Mouse (Mus musculus) spleen, embryonic (tissue): ENCODE measurements around the gene Rps10.

Experiments used
- CTCF ChIA-PET: fragments of 350-600 bp; sonication (Branson Sonifier 250); formaldehyde crosslinking; loops from one replicate; lab custom pipeline; 2022; lab: Charles Lee

The Rps10 gene

DNA sequence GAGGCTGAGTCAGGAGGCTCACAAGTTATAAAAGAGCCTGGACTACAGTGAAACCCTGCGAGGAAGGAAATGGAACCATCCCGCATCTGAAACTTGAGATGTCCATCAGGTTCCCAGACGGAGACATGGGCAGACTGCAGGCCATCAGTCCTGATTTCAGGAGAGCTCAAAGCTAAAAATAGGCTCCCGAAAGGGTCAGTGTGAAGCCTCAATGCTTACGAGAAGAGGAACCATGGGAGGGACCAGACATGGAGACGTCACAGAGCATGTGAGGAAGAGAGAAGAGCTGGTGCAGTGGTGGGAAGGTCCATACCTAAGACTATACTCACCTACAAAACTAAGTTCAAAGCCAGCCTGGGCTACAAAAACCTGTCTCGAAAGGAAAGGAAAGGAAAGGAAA lies 21.1 kb downstream of the Rps10 start:
- CTCF ChIA-PET = interaction anchor here (0.6 kb wide), 1 partner anchor 123 kb away, joined by 9 read pairs; no protein-coding TSS in a partner anchor

DNA sequence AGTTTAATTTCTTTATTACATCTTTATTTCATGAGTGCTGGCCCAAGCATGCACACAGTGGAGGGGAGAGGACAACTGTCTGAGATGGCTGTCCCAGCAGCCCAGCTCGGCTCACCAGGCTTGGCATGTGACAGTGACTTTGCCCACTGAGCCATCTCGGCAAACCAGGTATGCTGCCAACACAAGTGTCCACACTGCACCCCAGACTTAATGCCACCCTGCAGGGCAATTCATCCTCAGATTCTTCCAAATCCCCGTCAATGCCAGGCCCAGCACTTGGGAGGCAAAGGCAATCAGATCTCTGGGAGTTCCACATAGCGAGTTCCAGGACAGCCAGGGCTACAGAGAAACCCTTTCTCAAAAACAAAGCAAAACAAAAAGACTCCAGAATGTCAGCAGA lies 23.5 kb downstream of the Rps10 start:
- CTCF ChIA-PET = interaction anchor here (0.6 kb wide), 1 partner anchor 430 kb away, joined by 4 read pairs; no protein-coding TSS in a partner anchor

DNA sequence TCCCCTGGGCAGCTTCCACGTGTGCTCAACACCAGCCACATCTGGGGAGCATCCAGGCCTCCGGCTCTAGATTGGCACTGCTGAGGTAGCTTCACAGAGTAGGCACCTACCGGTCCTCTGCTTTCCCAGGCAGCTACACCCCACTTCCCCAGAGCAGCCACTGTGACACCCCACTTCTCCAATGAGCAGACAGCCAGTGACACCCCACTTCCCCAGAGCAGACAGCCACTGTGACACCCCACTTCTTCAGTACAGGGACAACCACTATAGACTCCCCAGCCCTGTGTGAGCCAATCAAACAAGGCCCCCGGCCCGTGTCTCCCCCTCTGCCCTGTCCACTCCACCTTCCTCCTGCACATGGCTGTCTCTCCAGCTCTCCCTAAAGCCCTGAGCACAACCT lies 24.5 kb downstream of the Rps10 start:
- CTCF ChIA-PET = no interaction called here

DNA sequence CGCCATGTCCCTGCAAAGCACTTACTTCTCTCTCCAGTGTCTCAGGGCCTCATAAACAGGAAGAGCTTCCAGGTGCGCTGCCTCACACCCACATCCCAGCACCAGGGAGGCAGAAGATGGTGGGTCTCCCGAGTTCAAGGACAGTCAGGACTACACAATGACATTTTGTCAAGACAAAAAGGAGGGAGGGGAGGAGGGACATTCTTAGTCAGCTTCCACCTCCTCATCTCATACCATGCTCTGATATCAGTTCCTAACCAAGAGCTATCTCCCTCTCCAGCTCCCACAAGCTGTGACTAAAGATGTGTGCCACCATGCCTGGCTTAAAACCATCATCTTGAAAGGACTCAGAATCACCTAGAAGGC lies 25.0 kb downstream of the Rps10 start:
- CTCF ChIA-PET = no interaction called here

DNA sequence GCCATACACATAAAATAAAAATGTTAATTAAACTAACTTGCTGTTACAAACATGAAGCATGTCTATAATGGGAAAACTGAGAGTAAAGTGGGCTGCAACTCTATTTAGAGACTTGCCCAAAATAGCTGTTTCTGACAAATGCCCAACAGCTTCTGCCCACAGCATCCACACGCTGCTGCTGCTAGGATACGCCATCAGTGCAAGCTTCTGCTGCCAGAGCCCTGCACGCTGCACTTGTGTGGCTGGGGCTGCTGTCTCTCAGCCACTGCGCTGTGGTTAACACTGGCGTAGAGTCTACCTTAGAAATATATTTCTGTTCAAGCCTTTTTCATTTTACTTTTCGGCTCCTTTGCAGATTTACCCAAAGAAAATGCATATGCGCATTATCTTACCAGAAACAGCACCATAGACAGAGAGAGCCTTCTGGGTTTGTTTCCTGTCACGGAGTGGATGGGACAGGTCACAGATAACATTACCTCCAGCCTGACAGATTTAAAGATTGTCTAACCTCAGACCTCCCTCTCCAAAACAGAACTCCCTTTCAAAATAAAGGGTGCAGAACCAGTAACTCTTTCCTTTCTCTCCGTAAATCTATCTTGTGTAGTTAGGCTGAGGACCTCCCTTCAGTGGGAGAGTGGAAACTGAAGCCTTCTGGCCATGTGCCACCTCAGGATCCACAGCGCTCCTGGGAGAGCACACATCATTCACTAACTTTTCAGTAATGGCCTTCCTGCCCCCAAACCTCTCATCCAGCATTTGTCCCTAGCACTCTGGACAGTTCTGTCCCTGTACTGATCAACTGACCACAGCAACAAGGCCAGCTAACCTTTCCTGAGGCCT lies 25.6 kb downstream of the Rps10 start:
- CTCF ChIA-PET = interaction anchor here (0.6 kb wide), 1 partner anchor 30 kb away, joined by 4 read pairs; no protein-coding TSS in a partner anchor

DNA sequence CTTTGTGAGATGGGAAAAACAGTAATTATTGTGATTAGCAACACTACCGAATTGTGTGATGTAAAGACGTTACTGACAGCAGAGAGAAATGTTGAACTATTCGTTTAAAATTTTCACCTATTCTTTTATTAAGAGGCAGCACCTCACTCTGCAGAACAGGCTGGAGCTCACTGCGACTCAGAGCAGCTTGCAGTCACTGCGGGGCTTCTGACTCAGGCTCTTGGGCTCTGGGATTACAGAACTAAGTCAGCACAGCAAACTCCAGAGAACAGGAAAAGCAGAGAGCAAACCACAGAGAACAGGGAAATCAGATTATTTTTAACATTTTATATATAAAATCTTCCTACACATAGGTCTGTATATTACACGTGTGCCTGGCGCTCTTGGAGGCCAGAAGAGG lies 26.9 kb downstream of the Rps10 start:
- CTCF ChIA-PET = no interaction called here

DNA sequence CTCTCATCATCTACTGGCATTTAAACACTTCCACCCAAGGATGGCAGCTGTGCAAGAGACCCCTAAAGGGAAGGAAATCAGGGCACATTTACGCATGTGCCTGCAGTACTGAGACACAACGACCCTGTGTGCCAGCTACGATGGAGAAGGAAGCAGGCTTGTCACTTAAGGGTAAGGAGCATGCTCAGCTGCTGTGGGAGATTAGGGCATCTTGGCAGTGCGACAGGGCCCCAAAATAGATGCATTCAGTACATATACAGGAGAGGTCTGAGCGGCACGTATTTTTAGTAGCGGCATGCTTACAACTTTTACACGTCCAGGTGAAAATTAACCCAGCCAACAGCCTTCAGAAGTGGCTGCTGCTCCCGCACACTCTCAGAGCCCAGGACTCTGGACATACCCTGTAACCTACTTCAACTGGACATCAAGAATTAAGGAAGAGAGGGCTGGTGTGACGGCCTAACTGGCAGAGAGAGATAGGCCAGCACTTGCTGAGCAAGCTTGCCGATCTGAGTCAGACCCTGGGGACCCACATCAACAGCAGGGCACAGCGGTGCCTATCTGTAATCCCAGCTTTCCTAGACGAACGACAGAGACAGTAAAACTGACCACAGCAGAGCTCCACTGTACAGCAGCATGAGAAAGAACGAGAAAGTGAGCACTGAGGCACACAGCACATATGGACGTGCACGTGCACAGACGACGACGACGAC lies 32.8 kb downstream of the Rps10 start:
- CTCF ChIA-PET = interaction anchor here (0.9 kb wide), 1 partner anchor 114 kb away, joined by 3 read pairs; no protein-coding TSS in a partner anchor

DNA sequence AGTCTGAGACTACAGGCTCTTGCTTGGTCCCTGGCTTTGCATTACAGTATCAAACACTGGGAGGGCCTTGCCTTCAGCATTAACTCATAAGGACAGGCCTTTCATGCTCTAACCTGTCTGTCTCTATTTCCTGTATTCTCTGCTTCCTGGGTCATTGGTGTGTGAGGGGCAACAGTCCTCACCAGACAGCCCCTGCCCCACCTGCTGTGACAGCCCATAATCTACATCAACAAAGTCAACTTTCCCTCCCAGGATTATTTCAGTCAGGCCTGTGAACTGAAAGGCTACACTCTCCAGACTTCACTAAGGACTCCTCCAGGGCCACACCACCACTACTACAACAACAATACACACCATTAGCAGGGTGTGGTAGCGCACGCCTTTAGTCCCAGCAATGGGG lies 33.4 kb downstream of the Rps10 start:
- CTCF ChIA-PET = no interaction called here

DNA sequence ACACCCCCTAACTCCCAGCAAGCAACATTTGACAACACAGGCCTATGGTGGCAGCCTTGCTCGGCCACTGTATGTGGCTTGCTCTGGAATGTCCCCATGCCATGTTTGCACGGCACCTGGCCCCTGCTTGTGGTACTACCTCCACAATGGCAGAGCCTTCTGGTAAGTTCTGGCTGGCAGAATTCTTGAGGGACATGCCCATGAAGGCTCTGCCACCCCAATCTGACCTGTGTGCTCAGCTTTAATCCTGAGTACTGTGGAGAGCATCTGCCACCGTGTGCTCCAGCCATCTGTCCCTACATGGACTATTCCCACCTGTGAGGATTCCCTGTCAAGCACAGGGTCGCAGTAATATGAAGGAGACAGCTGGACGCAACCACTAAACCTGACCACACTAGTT lies 35.6 kb downstream of the Rps10 start:
- CTCF ChIA-PET = no interaction called here

DNA sequence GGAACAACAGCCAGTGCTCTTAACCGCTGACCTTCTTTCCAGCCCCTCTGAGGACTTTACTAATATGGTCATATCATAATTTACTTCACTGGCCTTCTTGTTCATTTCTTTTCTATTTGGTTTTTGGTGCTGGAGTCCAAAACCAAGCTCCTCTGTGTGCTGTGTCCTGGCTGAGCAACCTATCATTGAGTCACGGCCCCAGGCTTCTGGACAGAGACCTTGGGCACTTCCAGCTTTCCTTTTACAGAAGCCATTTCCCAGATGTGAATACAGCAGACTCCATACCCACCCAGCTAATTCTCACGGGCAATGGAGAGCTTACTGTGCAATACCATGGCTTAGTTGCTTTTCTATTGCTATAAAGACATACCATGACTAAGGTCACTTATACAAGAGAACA lies 36.2 kb downstream of the Rps10 start:
- CTCF ChIA-PET = no interaction called here

DNA sequence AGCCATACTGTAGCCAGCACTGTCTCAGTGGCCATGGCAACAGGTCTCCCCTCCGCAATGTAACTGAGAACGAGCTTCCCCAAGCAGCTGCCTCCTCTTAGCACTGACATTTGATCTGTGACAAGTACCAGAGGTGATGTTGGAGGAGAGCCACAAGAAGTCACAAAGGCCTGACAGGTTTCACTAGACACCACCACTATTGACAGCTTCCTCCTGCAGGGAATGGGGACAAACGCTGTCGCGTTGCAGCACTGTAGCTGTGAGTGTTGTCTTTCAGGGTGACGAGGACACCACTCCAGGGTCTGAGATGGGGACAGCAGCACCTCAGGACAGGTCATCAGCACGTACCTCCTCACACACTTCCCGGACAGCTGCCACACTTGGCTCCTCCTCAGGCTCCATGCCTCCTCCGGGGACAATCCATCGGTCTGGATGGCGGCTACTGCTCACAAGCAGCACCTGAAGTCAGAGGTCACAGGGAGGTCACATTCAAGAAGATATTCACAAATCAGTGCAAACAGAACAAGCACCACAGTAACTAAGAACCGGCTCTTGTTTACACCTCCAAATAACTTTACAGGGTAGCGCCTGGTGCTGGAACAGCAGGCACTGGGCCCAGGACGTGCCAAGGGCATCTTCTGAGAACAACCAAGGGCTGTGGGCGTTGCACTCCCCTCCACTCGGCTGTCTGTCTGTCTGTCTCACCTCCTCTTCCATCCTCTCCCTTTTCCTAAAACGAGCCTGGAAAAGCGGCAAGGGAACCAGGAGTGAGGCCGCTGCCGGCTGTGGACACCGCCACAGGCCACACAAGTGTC lies 39.9 kb downstream of the Rps10 start:
- CTCF ChIA-PET = interaction anchor here (0.5 to 0.6 kb wide), 2 partner anchors 10 to 728 kb away, joined by 3 to 4 read pairs; no protein-coding TSS in a partner anchor

DNA sequence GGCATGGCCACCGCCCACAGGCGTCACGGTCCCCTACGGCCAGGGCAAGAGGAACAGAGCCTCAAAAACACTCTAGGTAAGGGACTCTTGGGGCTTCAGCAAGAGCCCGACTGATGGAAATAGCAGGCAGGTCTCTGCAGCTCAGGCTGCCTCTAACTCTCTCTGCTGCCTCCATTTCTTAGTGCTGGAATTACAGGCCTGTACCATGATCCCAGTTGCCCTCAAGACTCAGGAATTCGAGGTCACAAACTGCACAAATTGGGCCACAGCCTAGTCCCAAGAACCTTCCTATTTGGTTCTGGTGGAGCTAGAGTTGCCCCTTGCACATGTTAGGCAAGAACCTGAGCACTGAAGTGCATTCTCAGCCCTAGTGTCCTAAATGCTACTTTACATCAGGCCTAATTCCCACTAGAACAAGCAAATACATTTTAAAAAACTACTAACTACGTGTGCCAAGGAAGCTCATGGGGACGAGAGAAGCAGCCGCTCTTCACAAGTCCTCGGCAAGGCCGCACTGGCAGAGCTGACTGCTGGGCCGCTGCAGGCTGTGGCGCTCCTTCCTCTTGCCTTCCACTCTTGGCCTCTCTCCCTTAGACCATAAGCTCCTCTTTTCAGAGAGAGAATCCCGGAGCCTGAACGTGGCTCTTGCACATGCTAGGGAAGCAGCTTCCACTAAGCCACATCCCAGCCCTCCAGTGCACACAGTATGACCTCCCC lies 40.7 kb downstream of the Rps10 start:
- CTCF ChIA-PET = interaction anchor here (0.6 kb wide), 1 partner anchor 9 kb away, joined by 3 read pairs; no protein-coding TSS in a partner anchor

DNA sequence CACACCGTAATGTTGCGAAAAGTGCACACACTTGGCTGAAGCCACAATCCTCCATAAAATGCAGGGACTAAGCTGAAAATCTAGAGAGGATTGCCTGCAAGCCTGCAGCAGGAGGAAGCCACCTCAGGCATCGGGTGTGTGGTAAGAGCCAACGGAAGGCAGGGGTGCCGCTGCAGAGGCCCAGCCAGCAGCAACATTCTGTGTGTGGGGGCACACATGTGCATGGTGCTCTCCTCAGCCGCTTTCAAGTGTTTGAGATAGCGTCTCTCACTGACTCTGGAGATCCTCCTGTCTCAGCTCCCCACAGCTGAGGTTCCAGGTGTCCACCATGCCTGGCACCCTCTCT lies 43.9 kb downstream of the Rps10 start:
- CTCF ChIA-PET = no interaction called here

DNA sequence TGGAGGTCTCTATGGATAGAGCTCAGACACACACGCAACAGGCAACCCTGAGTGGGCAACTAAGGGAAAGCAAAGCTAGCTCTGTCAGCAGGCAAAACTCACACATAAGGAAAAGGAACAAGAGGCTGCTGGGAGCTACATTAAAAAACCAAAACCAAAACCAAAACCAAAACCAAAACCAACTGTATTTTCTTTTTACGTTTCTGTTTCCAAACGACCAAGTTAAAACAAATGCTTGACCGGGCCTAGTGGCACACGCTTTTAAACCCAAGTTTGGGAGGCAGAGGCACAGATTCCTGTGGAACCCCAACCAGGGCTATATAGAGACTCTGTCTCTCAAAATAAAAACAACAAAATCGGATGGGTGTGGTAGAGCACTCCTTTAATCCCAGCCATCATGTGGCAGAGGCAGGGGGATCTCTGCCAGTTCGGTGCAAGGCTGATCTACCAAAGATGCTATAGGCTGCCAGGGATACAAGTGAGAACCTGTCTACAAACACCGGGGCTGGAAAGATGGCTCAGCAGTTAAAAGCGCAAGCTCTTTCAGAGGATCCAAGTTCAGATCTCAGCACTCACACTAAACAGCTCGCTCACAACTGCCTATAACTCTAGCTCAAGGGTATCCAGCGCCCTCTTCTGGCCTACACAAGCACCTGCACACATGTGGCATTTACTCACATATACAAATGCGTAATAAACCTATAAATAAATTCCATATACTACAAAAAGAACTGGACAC lies 44.5 kb downstream of the Rps10 start:
- CTCF ChIA-PET = no interaction called here

DNA sequence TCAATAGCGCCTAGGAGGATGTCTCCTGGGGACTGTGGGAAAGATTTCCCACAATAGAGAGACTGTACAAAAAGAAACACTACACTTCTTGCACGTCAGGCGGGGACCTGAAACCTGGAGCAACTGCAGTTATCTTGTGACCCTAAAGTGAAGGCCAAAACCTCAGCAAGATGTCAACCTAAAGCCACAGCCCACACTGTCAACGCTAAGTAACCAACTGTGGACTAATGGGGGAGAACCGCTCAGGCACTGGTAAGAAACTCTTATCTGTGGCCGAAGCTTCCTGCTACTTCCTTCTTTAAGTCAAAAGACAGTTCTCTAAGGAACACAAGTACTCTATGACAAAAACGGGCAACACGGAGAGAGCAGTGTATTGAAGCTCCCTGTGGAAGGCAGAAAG lies 48.2 kb downstream of the Rps10 start:
- CTCF ChIA-PET = no interaction called here

DNA sequence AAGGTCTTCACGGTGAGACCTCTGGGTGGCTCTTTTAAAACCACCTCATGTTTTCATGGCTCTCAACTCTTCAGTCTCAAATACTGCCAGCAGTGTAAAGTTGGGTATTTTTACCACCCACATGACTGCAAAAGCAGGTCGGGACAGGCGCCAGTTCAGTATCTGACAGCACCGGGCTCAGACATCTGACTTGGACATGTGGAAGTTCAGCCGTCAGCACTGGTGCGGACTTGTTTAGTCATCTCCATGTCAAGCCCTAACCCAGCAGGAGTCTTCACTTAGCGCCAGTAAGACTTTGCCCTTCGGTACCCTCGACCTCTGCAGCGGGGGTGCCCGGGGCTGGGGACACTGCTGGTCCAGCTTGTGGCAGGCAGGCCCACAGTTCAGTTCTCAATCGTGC lies 49.2 kb downstream of the Rps10 start:
- CTCF ChIA-PET = interaction anchor here (0.6 kb wide), 2 partner anchors 9 to 68 kb away, joined by 3 read pairs; no protein-coding TSS in a partner anchor

DNA sequence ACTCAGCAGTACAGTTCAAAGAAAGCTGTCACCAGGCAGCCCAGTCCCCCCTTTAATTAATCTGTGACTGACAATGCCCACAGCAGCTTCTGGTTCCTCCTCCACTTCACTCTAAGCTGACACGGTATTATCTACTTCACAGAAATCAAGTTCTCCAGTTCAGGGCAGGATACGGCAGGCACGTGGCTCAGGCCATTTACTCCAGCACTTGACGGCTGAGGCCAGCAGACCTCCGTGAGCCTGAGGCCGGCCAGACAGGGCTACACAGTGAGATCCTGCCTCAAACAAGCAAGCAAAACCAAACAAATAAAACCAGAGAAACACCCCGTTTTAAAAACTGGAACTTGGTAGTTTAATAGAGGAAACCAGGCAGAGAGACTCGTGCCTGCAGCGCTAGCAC lies 49.8 kb downstream of the Rps10 start:
- CTCF ChIA-PET = interaction anchor here (0.6 kb wide), 1 partner anchor 9 kb away, joined by 3 read pairs; no protein-coding TSS in a partner anchor

DNA sequence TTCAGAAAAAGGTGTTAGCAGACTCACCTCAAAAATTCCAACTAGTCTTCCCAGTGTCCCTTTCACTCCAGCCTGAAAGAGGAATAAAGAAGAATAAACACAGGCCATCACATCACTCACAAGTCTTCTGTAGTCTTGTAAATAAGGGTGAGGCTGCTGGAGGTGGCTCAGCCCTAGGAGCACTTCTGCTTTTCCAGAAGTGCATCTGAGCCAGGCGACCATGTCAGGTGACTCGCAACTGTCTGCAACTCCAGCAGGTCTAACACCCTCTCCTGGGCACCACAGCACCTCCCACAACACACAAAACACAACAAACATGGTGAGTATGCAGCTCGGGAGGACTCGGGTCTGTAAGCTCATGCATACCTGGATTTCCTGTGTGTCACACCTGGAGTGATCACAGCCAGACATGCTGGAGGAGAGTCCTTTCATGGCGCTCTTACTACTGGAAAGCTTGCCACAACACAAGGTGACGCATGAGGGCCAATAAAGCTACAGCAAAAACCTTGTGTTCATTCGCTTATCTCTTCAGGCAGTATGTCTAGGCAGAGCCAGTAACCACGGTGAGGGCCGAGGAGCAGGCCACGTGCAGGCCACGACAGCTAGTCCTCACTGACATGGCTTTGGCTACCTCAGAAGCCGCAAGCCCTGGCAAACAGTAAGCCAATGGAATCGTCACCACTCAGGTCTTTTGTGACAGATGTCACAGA lies 53.1 kb downstream of the Rps10 start:
- CTCF ChIA-PET = no interaction called here
